ENCODE assay signal across 29 mouse cellular contexts in the genomic region with DNA sequence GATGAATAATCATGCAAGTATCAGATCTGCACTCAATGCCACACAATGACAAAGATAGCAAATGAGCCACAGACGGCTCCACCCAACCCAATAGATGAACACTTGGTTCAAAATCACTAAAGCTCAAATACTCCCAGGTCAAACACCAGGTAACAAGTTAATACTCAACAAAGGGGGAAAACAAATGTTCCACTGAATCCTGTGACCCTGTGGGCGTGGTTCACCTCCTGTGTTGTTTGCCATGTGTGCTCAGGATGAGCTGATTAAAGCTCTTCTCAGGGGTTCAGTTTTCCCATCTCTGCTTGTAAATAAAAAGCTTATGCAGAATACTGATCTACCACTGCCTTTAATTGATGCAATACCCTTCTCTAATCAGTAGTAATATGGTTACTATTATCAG. TPM values are rescaled to one million over a fixed set of nuclear protein-coding genes. Genes with fewer than 3 reads are reported as not detected.
DNase-seq lines count a peak whose midpoint lies in the region; ATAC-seq and TF ChIP-seq lines count a peak whose summit lies in the region.
"Had no signal": no experiment of that assay in that cellular context is flagged by ENCODE, and none has a peak within 500 bp of the region (broad histone marks: within the 10 kb centered on the region; RNA-seq: fewer than 3 reads in every experiment).

No protein-coding gene starts in this region.

- no peak overlapping the region for H3K9ac ChIP-seq in liver, embryonic 11.5 days (ENCODE audit: low read depth, low read length)
- no peak overlapping the region for H3K9ac ChIP-seq in liver, embryonic 14.5 days (replicated peaks)
- H3K9ac ChIP-seq in liver, embryonic 16.5 days (ENCODE audit: low read depth, low read length): no peak overlapping the region
- H3K9ac ChIP-seq: embryonic facial prominence, embryonic 13.5 days; embryonic facial prominence, embryonic 15.5 days; forebrain, embryonic 13.5 days; forebrain, embryonic 15.5 days had no signal

- no peak overlapping the region for H3K4me3 ChIP-seq in liver, embryonic 11.5 days (ENCODE audit: low read depth, low read length)
- H3K4me3 ChIP-seq in liver, embryonic 14.5 days (ENCODE audit: insufficient read depth in 1 of 2, low read depth in 2 of 2, low read length in 2 of 2): no peak overlapping the region
- no peak overlapping the region for H3K4me3 ChIP-seq in liver, embryonic 16.5 days (ENCODE audit: low read depth, low read length)
- H3K4me3 ChIP-seq: embryonic facial prominence, embryonic 13.5 days; embryonic facial prominence, embryonic 15.5 days; erythroblast, embryonic 14.5 days; forebrain, embryonic 13.5 days; forebrain, embryonic 15.5 days had no signal

- TF ChIP-seq EP300 in liver, embryonic 14.5 days (IDR thresholded peaks at IDR 0.05; ENCODE audit: low read depth): no peak

- no peaks in the 10 kb centered on the region for H3K36me3 ChIP-seq in liver, embryonic 11.5 days (ENCODE audit: control insufficient read depth, insufficient read depth, low read length)
- no peaks in the 10 kb centered on the region for H3K36me3 ChIP-seq in liver, embryonic 14.5 days (replicated peaks; ENCODE audit: control insufficient read depth, insufficient read depth, low read depth)
- H3K36me3 ChIP-seq in liver, embryonic 16.5 days (ENCODE audit: control insufficient read depth, insufficient read depth): no peaks in the 10 kb centered on the region
- H3K36me3 ChIP-seq: embryonic facial prominence, embryonic 13.5 days; embryonic facial prominence, embryonic 15.5 days; forebrain, embryonic 15.5 days; G1E had no signal

- no peak for ATAC-seq in liver, embryonic 11.5 days (replicated peaks; ENCODE audit: low FRiP score)
- ATAC-seq in liver, embryonic 14.5 days (ENCODE audit: insufficient read depth): peak; percentile 31; the same call in 1 of the 2 replicates
- ATAC-seq in liver, embryonic 16.5 days (ENCODE audit: low read depth): peak; percentile 71
- ATAC-seq: activated CD4-positive, CD25-positive, alpha-beta regulatory T cell, adult 4 months; CD4-positive, CD25-positive, alpha-beta regulatory T cell, adult 4 months; forebrain, embryonic 13.5 days; forebrain, embryonic 15.5 days; Patski had no signal

- TF ChIP-seq CTCF in liver, embryonic 14.5 days (IDR thresholded peaks at IDR 0.05; ENCODE audit: low read depth): no peak

- WGBS in liver, embryonic 11.5 days: 71% methylated on average over 2 of the region's 2 CpGs
- WGBS in liver, embryonic 14.5 days (ENCODE audit: insufficient replicate concordance): 35% methylated on average over 2 of the region's 2 CpGs
- 31% methylated on average over 2 of the region's 2 CpGs for WGBS in liver, embryonic 16.5 days (ENCODE audit: insufficient replicate concordance)

- no peaks in the 10 kb centered on the region for H3K27me3 ChIP-seq in liver, embryonic 11.5 days (replicated peaks; ENCODE audit: control insufficient read depth, insufficient read depth, low read length)
- no peaks in the 10 kb centered on the region for H3K27me3 ChIP-seq in liver, embryonic 14.5 days (ENCODE audit: control insufficient read depth, insufficient read depth, low read length)
- H3K27me3 ChIP-seq in liver, embryonic 16.5 days (ENCODE audit: control insufficient read depth, insufficient read depth, low read depth, low read length): no peaks in the 10 kb centered on the region
- H3K27me3 ChIP-seq: CH12.LX; embryonic facial prominence, embryonic 13.5 days; embryonic facial prominence, embryonic 15.5 days; forebrain, embryonic 13.5 days; forebrain, embryonic 15.5 days; Patski had no signal

- H3K4me2 ChIP-seq in liver, embryonic 11.5 days: no peak overlapping the region
- H3K4me2 ChIP-seq in liver, embryonic 14.5 days (ENCODE audit: low read depth): no peak overlapping the region
- no peak overlapping the region for H3K4me2 ChIP-seq in liver, embryonic 16.5 days (ENCODE audit: low read depth, low read length)
- H3K4me2 ChIP-seq: embryonic facial prominence, embryonic 13.5 days; embryonic facial prominence, embryonic 15.5 days; forebrain, embryonic 13.5 days; forebrain, embryonic 15.5 days had no signal

- peak; percentile 9 for DNase-seq in liver
- no peak for DNase-seq in liver, embryonic 11.5 days (ENCODE audit: low spot score)
- DNase-seq in liver, embryonic 14.5 days (ENCODE audit: low read depth in 3 of 3, low spot score in 3 of 3): no peak
- DNase-seq in yolk sac, embryonic 10.5 days (ENCODE audit: low spot score): peak; percentile 35
- no peak for DNase-seq in frontal cortex, postnatal 36 days (ENCODE audit: low spot score in 2 of 2)
- no peak for DNase-seq in thymus, postnatal 36 days
- DNase-seq: adrenal gland, adult 8-10 months; adrenal gland, postnatal 25 days; B cell, adult 2 months; cerebellum, adult 11 months; cerebellum, adult 18-20 months; cerebellum, adult 8-10 months; cerebellum, adult 9-11 months; cerebellum, postnatal 14 days; cerebellum, postnatal 36 days; embryo, embryonic 11 days had no signal

- no peaks in the 10 kb centered on the region for H3K4me1 ChIP-seq in liver, embryonic 11.5 days (replicated peaks; ENCODE audit: control insufficient read depth, insufficient read depth, low read length)
- peaks cover 0 to 2% of the 10 kb centered on the region in 2 experiments; a peak in 1 of 4 replicates for H3K4me1 ChIP-seq in liver, embryonic 14.5 days (replicated peaks; ENCODE audit: control insufficient read depth in 2 of 2, insufficient read depth in 2 of 2, low read length in 1 of 2)
- no peaks in the 10 kb centered on the region; the same call in none of the 2 replicates for H3K4me1 ChIP-seq in liver, embryonic 16.5 days (ENCODE audit: control insufficient read depth, low read depth, low read length)
- H3K4me1 ChIP-seq: embryonic facial prominence, embryonic 13.5 days; embryonic facial prominence, embryonic 15.5 days; forebrain, embryonic 13.5 days; forebrain, embryonic 15.5 days had no signal

- H3K27ac ChIP-seq in liver, embryonic 11.5 days (ENCODE audit: low read depth, low read length): no peak overlapping the region
- no peak overlapping the region for H3K27ac ChIP-seq in liver, embryonic 14.5 days
- no peak overlapping the region for H3K27ac ChIP-seq in liver, embryonic 16.5 days (ENCODE audit: low read length)
- H3K27ac ChIP-seq: embryonic facial prominence, embryonic 13.5 days; embryonic facial prominence, embryonic 15.5 days; forebrain, embryonic 13.5 days; forebrain, embryonic 15.5 days had no signal

- H3K9me3 ChIP-seq in liver, embryonic 11.5 days (ENCODE audit: control insufficient read depth, low read length): no peaks in the 10 kb centered on the region
- H3K9me3 ChIP-seq in liver, embryonic 14.5 days (ENCODE audit: control insufficient read depth, low read length): no peaks in the 10 kb centered on the region
- no peaks in the 10 kb centered on the region for H3K9me3 ChIP-seq in liver, embryonic 16.5 days (replicated peaks; ENCODE audit: control insufficient read depth, low read length)
- H3K9me3 ChIP-seq: embryonic facial prominence, embryonic 13.5 days; embryonic facial prominence, embryonic 15.5 days; forebrain, embryonic 13.5 days; forebrain, embryonic 15.5 days; G1E had no signal

RNA-seq across cellular contexts. Expression of gene Il1rn, which starts 14.5 kb away (rescaled TPM):
- polyA plus RNA-seq in liver, embryonic 11.5 days (2014; fragmentation: Nextera tagmentation; extraction: Ambion mirVana): 0.17 and 0.34 TPM in 2 replicates
- polyA plus RNA-seq in liver, embryonic 14.5 days (2012; rRNA removed): 3.7 and 4.8 TPM in 2 replicates
- polyA plus RNA-seq in liver, embryonic 14.5 days (2014; fragmentation: Nextera tagmentation; extraction: Ambion mirVana): 6.3 and 6.4 TPM in 2 replicates
- polyA plus RNA-seq in liver, embryonic 16.5 days (2015; fragmentation: Nextera tagmentation; extraction: Ambion mirVana): 13.4 and 14.2 TPM in 2 replicates
- polyA plus RNA-seq: embryonic facial prominence, embryonic 11.5 days; erythroblast, embryonic 14.5 days; forebrain, embryonic 11.5 days; forebrain, embryonic 13.5 days; G1E had no signal

RNA-seq across cellular contexts. Expression of gene Psd4, which starts 16.2 kb away (rescaled TPM):
- polyA plus RNA-seq in liver, embryonic 11.5 days (2014; fragmentation: Nextera tagmentation; extraction: Ambion mirVana): 13.1 and 17.3 TPM in 2 replicates
- 5.8 and 7.5 TPM in 2 replicates for polyA plus RNA-seq in liver, embryonic 14.5 days (2012; rRNA removed)
- 5.0 and 6.0 TPM in 2 replicates for polyA plus RNA-seq in liver, embryonic 14.5 days (2014; fragmentation: Nextera tagmentation; extraction: Ambion mirVana)
- polyA plus RNA-seq in liver, embryonic 16.5 days (2015; fragmentation: Nextera tagmentation; extraction: Ambion mirVana): 6.8 and 7.3 TPM in 2 replicates

Comparison
In these comparisons a context has a peak if more than half of its experiments do, and no peak if none do; other contexts are left out.
1. DNase-seq: peak in liver (single experiment) and yolk sac, embryonic 10.5 days (single experiment); none in liver, embryonic 11.5 days (single experiment), liver, embryonic 14.5 days (0 of 3), frontal cortex, postnatal 36 days (0 of 2) and thymus, postnatal 36 days (0 of 2).